Mouse (Mus musculus): ENCODE results near the gene C1d. TPM values are rescaled to one million over a fixed set of nuclear protein-coding genes. Genes with fewer than 3 reads are reported as not detected.

C1d gene
- polyA plus RNA-seq, 2 experiments = 17.7 to 55.9 TPM

- no peak for ATAC-seq (ENCODE audit: insufficient read depth)
- H3K27me3 ChIP-seq (ENCODE audit: control insufficient read depth, insufficient read depth, low read length) = no peaks in the 10 kb centered on the region
- no peaks in the 10 kb centered on the region for H3K4me1 ChIP-seq (replicated peaks; ENCODE audit: control insufficient read depth in 2 of 2, insufficient read depth in 2 of 2, low read length in 1 of 2)
- TF ChIP-seq CTCF (IDR thresholded peaks at IDR 0.05; ENCODE audit: low read depth) (no peak), EP300 (IDR thresholded peaks at IDR 0.05; ENCODE audit: low read depth) (no peak)
- H3K9me3 ChIP-seq (ENCODE audit: control insufficient read depth, low read length) = no peaks in the 10 kb centered on the region
- no peak overlapping the region for H3K4me3 ChIP-seq (ENCODE audit: insufficient read depth in 1 of 2, low read depth in 2 of 2, low read length in 2 of 2)
- H3K36me3 ChIP-seq (replicated peaks; ENCODE audit: control insufficient read depth, insufficient read depth, low read depth) = no peaks in the 10 kb centered on the region
- DNase-seq (ENCODE audit: low read depth in 3 of 3, low spot score in 3 of 3) = no peak
- H3K27ac ChIP-seq = no peak overlapping the region
- H3K9ac ChIP-seq (replicated peaks) = no peak overlapping the region
- H3K4me2 ChIP-seq (ENCODE audit: low read depth) = no peak overlapping the region
Observed at GRCm38 (mm10) chr11:17248715-17249114, 8.7 kb upstream of the C1d start.

GRCm38 (mm10) chr11:17256813-17257365 lies 490 bp upstream of the C1d start:
- peak overlapping the region; percentile 63 for H3K4me2 ChIP-seq (ENCODE audit: low read depth)
- peak overlapping the region; percentile 37 to 92 for H3K4me3 ChIP-seq (ENCODE audit: insufficient read depth in 1 of 2, low read depth in 2 of 2, low read length in 2 of 2)
- H3K36me3 ChIP-seq (replicated peaks; ENCODE audit: control insufficient read depth, insufficient read depth, low read depth) = no peaks in the 10 kb centered on the region
- H3K27me3 ChIP-seq (ENCODE audit: control insufficient read depth, insufficient read depth, low read length) = no peaks in the 10 kb centered on the region
- H3K9ac ChIP-seq (replicated peaks) = peak overlapping the region; percentile 48
- WGBS (ENCODE audit: insufficient replicate concordance) = 49% methylated on average over 8 of the region's 8 CpGs
- peaks cover 0 to 8% of the 10 kb centered on the region in 2 experiments; a peak in 1 of 4 replicates for H3K4me1 ChIP-seq (replicated peaks; ENCODE audit: control insufficient read depth in 2 of 2, insufficient read depth in 2 of 2, low read length in 1 of 2)
- no peak overlapping the region for H3K27ac ChIP-seq
- TF ChIP-seq EP300 (IDR thresholded peaks at IDR 0.05; ENCODE audit: low read depth) = no peak
- TF ChIP-seq CTCF (IDR thresholded peaks at IDR 0.05; ENCODE audit: low read depth) = no peak
- ATAC-seq (ENCODE audit: insufficient read depth) (peak; percentile 16; the same call in 1 of the 2 replicates), DNase-seq (ENCODE audit: low read depth in 3 of 3, low spot score in 3 of 3) (no peak)
- no peaks in the 10 kb centered on the region for H3K9me3 ChIP-seq (ENCODE audit: control insufficient read depth, low read length)

- Histone ChIP-seq H3K36me3 (replicated peaks; ENCODE audit: control insufficient read depth, insufficient read depth, low read depth) (no peaks in the 10 kb centered on the region), H3K27me3 (ENCODE audit: control insufficient read depth, insufficient read depth, low read length) (no peaks in the 10 kb centered on the region), H3K4me2 (ENCODE audit: low read depth) (peak overlapping the region; percentile 63), H3K4me3 (ENCODE audit: insufficient read depth in 1 of 2, low read depth in 2 of 2, low read length in 2 of 2) (peak overlapping the region; percentile 74 to 92), H3K27ac (peak overlapping the region; percentile 90), H3K9ac (replicated peaks) (peak overlapping the region; percentile 96), H3K4me1 (replicated peaks; ENCODE audit: control insufficient read depth in 2 of 2, insufficient read depth in 2 of 2, low read length in 1 of 2) (peaks cover 0 to 8% of the 10 kb centered on the region in 2 experiments; a peak in 1 of 4 replicates), H3K9me3 (ENCODE audit: control insufficient read depth, low read length) (no peaks in the 10 kb centered on the region)
- ATAC-seq (ENCODE audit: insufficient read depth) (peak; percentile 55), DNase-seq (ENCODE audit: low read depth in 3 of 3, low spot score in 3 of 3) (peak in 2 of 3 experiments; percentile 7 to 44)
- TF ChIP-seq CTCF (IDR thresholded peaks at IDR 0.05; ENCODE audit: low read depth) = no peak
- no peak for TF ChIP-seq EP300 (IDR thresholded peaks at IDR 0.05; ENCODE audit: low read depth)
- WGBS (ENCODE audit: insufficient replicate concordance) = under 1% methylated on average over 17 of the region's 17 CpGs
Observed at GRCm38 (mm10) chr11:17257861-17258260, 482 bp downstream of the C1d start.

GRCm38 (mm10) chr11:17267176-17267575 lies 9.8 kb downstream of the C1d start:
- Histone ChIP-seq H3K4me3 (ENCODE audit: insufficient read depth in 1 of 2, low read depth in 2 of 2, low read length in 2 of 2) (no peak overlapping the region), H3K36me3 (replicated peaks; ENCODE audit: control insufficient read depth, insufficient read depth, low read depth) (peaks cover 4% of the 10 kb centered on the region; the same call in 1 of the 2 replicates), H3K27ac (no peak overlapping the region), H3K9me3 (ENCODE audit: control insufficient read depth, low read length) (no peaks in the 10 kb centered on the region), H3K27me3 (ENCODE audit: control insufficient read depth, insufficient read depth, low read length) (no peaks in the 10 kb centered on the region), H3K4me2 (ENCODE audit: low read depth) (no peak overlapping the region), H3K4me1 (replicated peaks; ENCODE audit: control insufficient read depth in 2 of 2, insufficient read depth in 2 of 2, low read length in 1 of 2) (no peaks in the 10 kb centered on the region), H3K9ac (replicated peaks) (no peak overlapping the region)
- ATAC-seq (ENCODE audit: insufficient read depth) (no peak), DNase-seq (ENCODE audit: low read depth in 3 of 3, low spot score in 3 of 3) (no peak)
- no peak for TF ChIP-seq EP300 (IDR thresholded peaks at IDR 0.05; ENCODE audit: low read depth)
- no peak for TF ChIP-seq CTCF (IDR thresholded peaks at IDR 0.05; ENCODE audit: low read depth)
- WGBS (ENCODE audit: insufficient replicate concordance) = 76% methylated on average over 4 of the region's 4 CpGs

GRCm38 (mm10) chr11:17268801-17269200 lies 11.4 kb downstream of the C1d start:
- H3K27ac ChIP-seq = no peak overlapping the region
- no peak overlapping the region for H3K4me3 ChIP-seq (ENCODE audit: insufficient read depth in 1 of 2, low read depth in 2 of 2, low read length in 2 of 2)
- no peak for ATAC-seq (ENCODE audit: insufficient read depth)
- H3K36me3 ChIP-seq (replicated peaks; ENCODE audit: control insufficient read depth, insufficient read depth, low read depth) = peaks cover 4% of the 10 kb centered on the region; the same call in 1 of the 2 replicates
- H3K4me1 ChIP-seq (replicated peaks; ENCODE audit: control insufficient read depth in 2 of 2, insufficient read depth in 2 of 2, low read length in 1 of 2) = no peaks in the 10 kb centered on the region
- TF ChIP-seq CTCF (IDR thresholded peaks at IDR 0.05; ENCODE audit: low read depth) (no peak), EP300 (IDR thresholded peaks at IDR 0.05; ENCODE audit: low read depth) (no peak)
- no peaks in the 10 kb centered on the region for H3K9me3 ChIP-seq (ENCODE audit: control insufficient read depth, low read length)
- DNase-seq (ENCODE audit: low read depth in 3 of 3, low spot score in 3 of 3) = no peak
- 74% methylated on average over 1 of the region's 1 CpGs for WGBS (ENCODE audit: insufficient replicate concordance)
- H3K4me2 ChIP-seq (ENCODE audit: low read depth) = no peak overlapping the region
- no peaks in the 10 kb centered on the region for H3K27me3 ChIP-seq (ENCODE audit: control insufficient read depth, insufficient read depth, low read length)
- H3K9ac ChIP-seq (replicated peaks) = no peak overlapping the region
